Mouse (Mus musculus) cerebellum, adult 18-20 months (tissue): Measurements from ENCODE around the gene Frem2.

Source experiments
- DNase-seq, 2 experiments: peaks; one replicate each; pipeline ENCODE4 v3.0.0; 2021

Frem2 gene

GRCm38 (mm10) chr3:53555031-53555952 is 101.9 kb downstream of the Frem2 start:
- no peak for DNase-seq

DNA sequence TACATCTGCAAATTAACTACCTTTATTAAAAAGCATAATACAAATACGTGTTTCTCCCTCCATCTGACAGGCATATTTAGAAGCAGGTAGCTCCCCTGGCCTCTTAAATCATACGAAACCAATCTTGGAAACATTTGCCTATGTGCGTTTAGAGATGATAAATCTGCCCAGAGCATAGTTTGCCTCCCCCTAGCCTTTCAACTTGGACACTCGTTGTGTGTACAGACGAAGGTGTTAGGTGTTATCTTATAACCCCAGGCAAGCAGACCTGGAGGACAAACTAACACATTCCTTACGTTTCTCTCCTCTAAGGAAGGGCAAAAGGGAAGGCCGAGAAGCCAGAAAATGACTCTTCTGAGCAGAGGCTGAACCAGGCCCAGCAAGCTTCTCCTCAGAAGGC is 104.5 kb downstream of the Frem2 start:
- DNase-seq = no peak

DNA sequence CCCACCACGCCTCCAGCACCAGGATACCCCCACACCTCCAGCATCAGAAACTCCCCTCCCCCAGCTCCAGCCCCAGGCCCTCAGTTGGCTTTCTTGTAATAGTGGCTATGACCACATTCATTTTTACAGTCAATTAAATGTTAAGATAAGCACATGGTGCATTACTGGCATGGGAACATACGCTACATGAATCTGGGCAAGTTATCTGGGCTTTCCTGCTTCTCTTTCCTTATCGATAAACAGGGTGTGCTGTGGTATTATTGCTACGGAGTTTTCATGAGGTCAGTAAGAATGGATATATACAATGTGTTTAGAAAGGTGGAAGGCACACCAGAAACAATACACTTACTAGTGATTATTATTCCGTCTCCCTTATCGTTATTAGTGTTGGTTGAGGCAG is 125.1 kb downstream of the Frem2 start:
- no peak for DNase-seq

GRCm38 (mm10) chr3:53530305-53530704 is 126.8 kb downstream of the Frem2 start:
- DNase-seq = no peak

- DNase-seq = peak; percentile 58 to 63
Observed at GRCm38 (mm10) chr3:53525737-53526136, 131.4 kb downstream of the Frem2 start.

DNA sequence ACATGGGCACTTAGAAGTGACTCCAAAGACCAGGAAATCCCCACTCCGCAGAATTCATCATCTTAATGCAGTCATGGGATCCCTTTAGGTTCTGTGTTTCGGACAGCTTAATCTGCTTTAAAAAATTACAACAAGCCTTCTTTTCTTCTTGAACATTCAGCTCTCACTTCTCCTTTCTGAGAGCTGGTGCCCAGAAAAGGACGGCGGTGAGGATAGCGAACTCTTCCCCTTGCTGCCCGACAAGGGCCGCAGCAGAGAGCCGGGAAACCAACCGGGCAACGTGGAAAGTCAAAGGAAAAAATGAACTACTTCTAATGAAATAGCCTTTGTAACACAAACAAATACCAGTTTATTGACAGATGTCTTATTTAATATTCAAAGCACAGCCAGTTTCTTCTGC is 134.4 kb downstream of the Frem2 start:
- DNase-seq = no peak

DNA sequence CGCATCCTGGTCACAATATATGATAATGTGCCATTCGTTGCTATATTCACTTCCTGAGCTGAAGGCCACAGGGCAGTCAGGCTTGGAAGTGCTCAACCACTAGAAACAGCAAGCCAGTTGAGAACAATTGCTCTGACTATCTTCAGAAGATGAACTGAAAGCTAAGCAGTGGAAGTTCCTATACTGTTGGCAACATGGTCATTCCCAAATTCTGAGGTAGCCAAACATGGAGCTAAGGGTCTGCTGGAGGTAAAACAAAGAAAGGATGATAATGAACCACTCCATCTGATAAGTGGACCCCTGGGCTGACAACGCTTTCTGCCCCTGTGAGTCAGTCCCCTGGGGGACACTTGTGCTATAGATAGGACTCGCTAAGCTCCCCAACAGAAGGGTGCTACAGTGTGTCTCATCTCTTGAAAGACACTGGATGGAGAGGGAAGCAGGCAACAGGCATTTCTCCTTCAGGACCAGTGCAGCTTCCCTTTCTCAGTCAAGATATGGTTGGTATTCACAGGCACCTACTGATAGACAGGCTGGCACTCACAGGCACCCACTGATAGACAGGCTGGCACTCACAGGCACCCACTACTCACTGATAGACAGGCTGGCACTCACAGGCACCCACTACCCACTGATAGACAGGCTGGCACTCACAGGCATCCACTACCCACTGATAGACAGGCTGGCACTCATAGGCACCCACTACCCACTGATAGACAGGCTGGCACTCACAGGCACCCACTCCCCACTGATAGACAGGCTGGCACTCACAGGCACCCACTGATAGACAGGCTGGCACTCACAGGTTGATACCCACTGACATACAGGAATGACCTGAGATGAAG is 142.7 kb downstream of the Frem2 start:
- no peak for DNase-seq

DNA sequence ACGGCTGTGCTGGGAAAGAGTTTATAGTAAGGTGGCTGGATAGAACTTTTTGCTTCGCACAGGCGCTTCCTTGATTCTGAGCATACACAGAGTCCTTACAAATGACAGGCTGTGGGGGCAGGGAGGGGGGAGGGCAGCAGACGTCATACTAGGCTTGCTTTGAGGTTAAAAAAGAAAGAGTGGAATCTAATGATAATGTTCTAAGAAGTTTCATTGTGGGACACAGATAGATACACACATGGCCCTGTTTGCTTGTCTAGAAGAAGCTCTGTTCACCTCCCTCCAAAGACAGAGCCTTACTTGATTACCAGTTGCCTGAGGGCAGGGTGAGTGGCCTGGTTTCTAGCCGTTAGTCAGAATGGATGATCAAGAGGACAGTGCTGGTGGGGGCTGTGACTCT is 144.1 kb downstream of the Frem2 start:
- DNase-seq = no peak

DNA sequence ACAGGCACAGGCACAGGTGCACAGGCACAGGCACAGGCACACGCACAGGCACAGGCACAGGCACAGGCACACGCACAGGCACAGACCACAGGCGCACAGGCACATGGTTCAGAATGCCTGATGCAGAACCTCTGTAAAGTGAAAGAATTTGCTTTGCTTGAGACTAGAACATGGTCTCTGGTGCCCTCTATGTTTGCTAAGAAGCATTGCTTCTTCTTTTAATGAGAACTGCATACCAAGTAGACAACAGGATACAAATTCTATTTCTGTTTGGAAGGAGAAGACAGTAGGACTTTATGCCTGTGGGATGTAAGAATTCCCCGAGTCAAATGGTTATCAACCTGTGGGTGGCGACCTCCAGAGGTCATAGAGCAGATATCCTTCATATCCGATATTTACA is 154.7 kb downstream of the Frem2 start:
- DNase-seq = no peak

GRCm38 (mm10) chr3:53498351-53498905 is 158.7 kb downstream of the Frem2 start:
- no peak for DNase-seq

DNA sequence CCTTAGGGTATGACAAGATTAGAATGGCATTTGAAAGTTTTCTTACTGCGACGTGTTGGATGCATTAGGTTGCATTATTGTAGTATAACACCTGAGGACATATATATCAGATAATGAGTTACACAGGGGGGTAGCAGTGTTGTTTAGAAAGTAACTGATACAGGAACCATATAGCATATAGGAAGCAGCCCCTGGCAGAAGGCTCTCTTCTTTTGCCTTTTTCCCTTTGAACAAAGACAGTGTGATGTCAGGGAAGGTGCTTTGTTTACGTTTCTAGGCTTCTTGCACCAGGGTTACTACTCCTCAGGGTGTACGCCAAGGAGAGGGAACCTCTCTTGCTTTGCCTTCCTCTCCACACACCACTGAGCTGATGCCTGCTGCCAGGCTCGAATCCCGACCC is 168.8 kb downstream of the Frem2 start, which contains the start of gene Stoml3:
Gene Stoml3 (plus strand): TSS at position 301 of the 400 bp plus-strand sequence.
- no peak for DNase-seq

- DNase-seq = no peak
Observed at GRCm38 (mm10) chr3:53486996-53487576, 170.1 kb downstream of the Frem2 start.

- DNase-seq = no peak
Observed at GRCm38 (mm10) chr3:53486561-53486960, 170.6 kb downstream of the Frem2 start.

- DNase-seq = no peak
Observed at GRCm38 (mm10) chr3:53483414-53484059, 173.6 kb downstream of the Frem2 start.

DNA sequence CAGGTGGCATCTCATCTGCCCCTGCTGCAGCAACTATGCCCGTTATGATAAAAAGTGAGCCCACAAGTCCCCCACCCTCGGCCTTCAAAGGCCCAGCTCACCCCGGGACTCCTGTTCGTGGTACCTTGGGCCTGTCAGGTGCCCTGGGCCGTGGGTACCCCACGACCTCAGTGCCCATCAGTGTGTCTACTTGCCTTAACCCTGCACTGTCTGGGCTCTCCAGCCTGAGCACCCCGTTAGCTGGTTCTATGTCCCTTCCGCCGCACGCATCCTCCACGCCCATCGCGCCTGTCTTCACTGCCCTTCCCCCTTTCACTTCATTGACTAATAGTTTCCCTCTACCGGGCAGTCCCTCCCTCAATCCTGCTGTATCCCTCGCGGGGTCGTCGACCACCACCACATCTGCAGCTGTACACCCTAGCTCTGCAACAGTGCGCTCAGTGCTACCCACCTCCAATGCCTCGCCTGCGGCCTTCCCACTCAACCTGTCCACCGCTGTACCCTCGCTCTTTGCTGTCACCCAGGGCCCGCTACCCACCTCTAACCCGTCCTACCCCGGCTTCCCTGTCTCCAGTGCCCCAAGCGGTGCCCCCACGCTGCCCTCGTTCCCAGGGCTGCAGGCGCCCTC is 178.6 kb downstream of the Frem2 start:
- DNase-seq = no peak

DNA sequence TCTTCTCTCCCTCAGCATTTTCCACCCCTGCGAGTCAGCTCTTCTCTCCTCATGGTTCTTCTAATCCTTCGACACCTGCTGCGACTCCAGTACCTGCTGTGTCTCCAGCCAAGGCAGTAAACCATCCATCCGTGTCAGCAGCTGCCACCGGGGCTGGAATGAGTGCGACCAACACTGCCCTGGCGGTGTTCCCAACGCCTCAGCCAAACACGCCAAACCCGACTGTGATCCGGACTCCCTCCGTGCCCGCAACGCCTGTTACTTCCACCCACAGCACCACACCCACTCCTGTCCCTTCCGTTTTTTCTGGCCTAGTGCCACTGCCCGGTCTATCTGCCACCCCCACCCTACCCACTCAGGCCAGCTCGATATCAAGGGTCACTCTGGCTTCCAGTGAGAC is 179.7 kb downstream of the Frem2 start:
- DNase-seq = peak; percentile 36 to 46

DNA sequence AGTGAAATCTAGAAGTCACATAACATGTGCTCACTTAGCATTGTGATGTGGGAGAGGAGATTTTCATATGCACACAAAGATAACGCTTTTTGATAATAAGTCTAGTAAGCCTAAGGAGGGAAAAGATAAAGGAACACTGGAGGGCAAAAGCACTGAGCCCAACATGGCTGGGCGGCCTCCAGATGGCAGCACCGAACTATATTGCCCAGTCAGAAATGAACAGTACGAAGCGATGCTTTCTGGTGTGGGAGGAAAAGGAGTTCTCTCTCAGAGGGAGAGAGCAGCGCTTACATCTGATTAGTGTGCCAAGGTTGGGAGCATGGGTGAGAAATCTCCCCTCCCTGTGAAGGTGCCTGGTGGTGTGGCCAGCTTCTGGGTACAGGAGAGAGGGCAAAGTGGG is 181.3 kb downstream of the Frem2 start:
- DNase-seq = peak; percentile 55 to 62

DNA sequence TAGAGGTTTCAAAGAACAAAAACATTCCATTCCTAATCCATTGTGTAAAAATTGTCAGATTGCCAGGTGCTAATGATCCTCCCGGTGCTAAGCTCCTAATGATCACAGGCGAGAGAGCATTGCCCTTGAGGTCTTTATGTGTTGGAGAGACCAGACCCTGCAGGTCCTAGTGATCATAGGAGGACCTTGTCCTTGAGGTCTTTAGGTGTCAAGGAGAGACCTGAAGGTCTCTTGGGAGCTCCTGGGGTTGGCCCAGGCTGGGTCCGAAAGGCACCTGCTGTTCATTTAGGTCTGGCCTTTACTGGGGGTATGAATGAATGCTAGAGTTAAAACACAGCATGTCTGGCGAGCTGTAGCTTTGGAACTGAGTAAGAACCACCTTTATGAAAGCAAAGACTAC is 183.0 kb downstream of the Frem2 start:
- no peak for DNase-seq

GRCm38 (mm10) chr3:53472061-53472460 is 185.1 kb downstream of the Frem2 start:
- no peak for DNase-seq

- DNase-seq = no peak
Observed at GRCm38 (mm10) chr3:53469650-53470049, 187.5 kb downstream of the Frem2 start.

GRCm38 (mm10) chr3:53467356-53467755 is 189.8 kb downstream of the Frem2 start:
- no peak for DNase-seq

DNA sequence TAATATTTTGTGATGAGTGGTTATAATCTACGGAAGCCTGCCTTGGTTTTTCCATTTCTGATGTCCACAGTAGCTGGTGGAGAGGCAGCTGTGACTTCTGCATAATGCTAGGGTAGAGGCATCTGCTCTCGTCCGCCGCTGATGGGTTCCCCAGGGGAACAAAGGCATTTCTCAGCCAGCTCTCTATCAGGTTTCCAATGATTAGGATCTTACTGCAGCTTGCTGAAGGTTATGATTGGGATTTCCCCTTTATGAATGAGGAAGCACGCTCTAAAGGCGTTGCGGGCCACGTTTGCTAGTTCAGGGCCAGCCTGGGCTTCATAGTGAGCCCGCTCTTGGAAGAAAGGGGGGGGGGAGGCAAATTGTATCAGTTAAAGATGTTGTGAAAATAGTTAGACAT is 190.7 kb downstream of the Frem2 start:
- no peak for DNase-seq
